Mouse (Mus musculus) lung, embryonic 16.5 days (tissue): ENCODE measurements around the gene Arid3a. TPM values are rescaled to one million over a fixed set of nuclear protein-coding genes. Genes with fewer than 3 reads are reported as not detected.
"Not testable (repeated sequence)": the region's sequence is repeated elsewhere in the genome, so short reads cannot be mapped to it uniquely, and the experiment has no call there.

Experiments used
- ATAC-seq: fragments of 200-750 bp; cut with Nextera tagmentation; 2 replicates; pipeline ENCODE4 v1.8.0; 2017; ENCODE audit warnings: low read depth, mild to moderate bottlenecking, moderate library complexity
- H3K27ac ChIP-seq: fragments of 300-500 bp; sonication (generic); 2 replicates; pipeline ENCODE4 v1.5.1; 2014; ENCODE audit warnings: mild to moderate bottlenecking, control low read depth, low read length
- H3K27me3 ChIP-seq: fragments of 300-500 bp; sonication (generic); 2 replicates; pipeline ENCODE4 v1.6.1; 2014; ENCODE audit warnings: low read depth, low read length, mixed read lengths; ENCODE audit not compliant: control insufficient read depth, insufficient read depth
- H3K36me3 ChIP-seq: fragments of 300-500 bp; sonication (generic); 2 replicates; pipeline ENCODE4 v1.6.1; 2014; ENCODE audit warnings: low read length; ENCODE audit not compliant: control insufficient read depth, insufficient read depth
- H3K4me1 ChIP-seq: fragments of 300-500 bp; sonication (generic); replicated peaks from 2 replicates; pipeline ENCODE4 v1.6.1; 2014; ENCODE audit warnings: low read length, mixed read lengths; ENCODE audit not compliant: control insufficient read depth, insufficient read depth
- H3K4me2 ChIP-seq: fragments of 300-500 bp; sonication (generic); 2 replicates; pipeline ENCODE4 v1.6.1; 2014; ENCODE audit warnings: low read depth, low read length, control low read depth
- H3K4me3 ChIP-seq: fragments of 300-500 bp; sonication (generic); 2 replicates; pipeline ENCODE4 v1.5.1; 2014; ENCODE audit warnings: mild to moderate bottlenecking, low read length, control low read depth
- H3K9ac ChIP-seq: fragments of 300-500 bp; sonication (generic); 2 replicates; pipeline ENCODE4 v1.6.1; 2014; ENCODE audit warnings: low read length, control low read depth
- H3K9me3 ChIP-seq: fragments of 300-500 bp; sonication (generic); 2 replicates; pipeline ENCODE4 v1.6.1; 2016; ENCODE audit warnings: low read length; ENCODE audit not compliant: control insufficient read depth
- WGBS: fragments of 180-500 bp; shearing (Covaris S2); extraction: QIAGEN DNeasy Blood & Tissue Kit; methylation state at CpG from one replicate; pipeline ENCODE4 v1.1.7; 2014; 5-methylcytosine and 5-hydroxymethylcytosine counted together
- polyA plus RNA-seq: library from polyadenylated mRNA; unstranded; fragments of >200 nt; fragmentation: Nextera tagmentation; extraction: Ambion mirVana; gene quantifications from 2 replicates; pipeline ENCODE4 v1.2.1, GENCODE M21; 2015

The Arid3a gene
- polyA plus RNA-seq, 1 experiment from 2014 or later, result 4.8 TPM

DNA sequence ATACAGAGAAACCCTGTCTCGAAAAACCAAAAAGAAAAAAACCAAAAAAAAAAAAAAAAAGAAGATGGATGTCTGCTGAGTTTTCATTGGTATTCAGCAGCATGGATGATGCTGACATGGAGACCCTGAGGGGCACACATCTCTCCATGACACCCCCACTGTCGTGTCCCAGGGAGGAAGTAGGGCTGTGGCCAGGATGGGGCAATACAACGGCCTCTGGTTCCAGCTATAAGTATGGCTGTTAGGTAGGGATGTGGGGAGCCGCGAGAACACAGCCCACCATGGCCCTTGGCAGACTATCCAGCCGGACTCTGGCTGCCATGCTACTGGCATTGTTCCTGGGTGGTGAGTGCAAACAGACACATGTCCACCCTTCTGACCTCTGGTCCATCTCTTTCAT lies 40.8 kb upstream of the Arid3a start, which contains the start of gene Elane:
TSS of gene Elane (plus strand) at position 194 of the 400 bp plus-strand sequence.
- Histone ChIP-seq H3K9ac (no peak within 1 kb of the TSS), H3K36me3 (no peaks in the 10 kb centered on the region), H3K4me3 (no peak within 1 kb of the TSS), H3K27ac (no peak within 1 kb of the TSS), H3K4me1 (peaks cover 10% of the 10 kb centered on the region), H3K27me3 (peaks cover 3% of the 10 kb centered on the region), H3K4me2 (no peak within 1 kb of the TSS), H3K9me3 (no peaks in the 10 kb centered on the region)
- WGBS, result 71% methylated on average over 6 of the region's 6 CpGs
- ATAC-seq, result no peak

DNA sequence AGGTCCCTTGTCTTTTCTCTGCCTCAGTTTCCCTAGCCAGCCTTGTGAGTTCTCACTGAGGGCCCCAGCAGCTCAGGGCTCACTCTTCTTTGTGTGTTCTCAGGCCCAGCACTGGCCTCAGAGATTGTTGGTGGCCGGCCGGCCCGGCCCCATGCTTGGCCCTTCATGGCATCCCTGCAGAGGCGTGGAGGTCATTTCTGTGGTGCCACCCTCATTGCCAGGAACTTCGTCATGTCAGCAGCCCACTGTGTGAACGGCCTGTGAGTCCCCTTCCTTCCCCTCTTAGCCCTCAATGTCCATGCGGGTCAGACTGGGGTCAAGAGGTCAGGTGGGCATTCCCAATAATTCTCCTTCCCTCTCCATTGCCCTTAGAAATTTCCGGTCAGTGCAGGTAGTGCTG lies 40.2 kb upstream of the Arid3a start:
- H3K4me2 ChIP-seq, result no peak overlapping the region
- H3K36me3 ChIP-seq, result no peaks in the 10 kb centered on the region
- no peak for ATAC-seq
- no peak overlapping the region for H3K9ac ChIP-seq
- no peak overlapping the region for H3K4me3 ChIP-seq
- H3K9me3 ChIP-seq, result no peaks in the 10 kb centered on the region
- H3K27me3 ChIP-seq, result peaks cover 3% of the 10 kb centered on the region
- peaks cover 10% of the 10 kb centered on the region for H3K4me1 ChIP-seq
- no peak overlapping the region for H3K27ac ChIP-seq
- WGBS, result 79% methylated on average over 8 of the region's 8 CpGs

DNA sequence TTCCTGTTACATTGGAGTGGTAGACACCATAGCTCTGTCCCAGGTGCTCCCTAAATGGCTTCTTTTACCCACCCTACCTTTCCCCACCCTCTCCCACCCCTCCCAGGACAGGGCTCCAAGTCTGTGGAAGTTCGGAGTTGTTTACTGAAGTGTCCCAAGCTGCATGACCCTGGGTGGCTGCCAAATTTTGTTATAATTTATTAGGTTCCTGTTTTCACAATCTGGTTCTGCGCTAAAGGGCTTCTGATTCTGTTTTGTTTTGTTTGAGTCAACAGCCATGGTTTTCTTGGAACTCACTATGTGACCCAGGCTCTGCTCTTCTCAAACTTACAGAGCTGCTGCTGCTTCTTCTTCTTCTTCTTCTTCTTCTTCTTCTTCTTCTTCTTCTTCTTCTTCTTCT lies 37.5 kb upstream of the Arid3a start:
- WGBS, result 21% methylated on average over 2 of the region's 2 CpGs
- H3K27ac ChIP-seq, result no peak overlapping the region

DNA sequence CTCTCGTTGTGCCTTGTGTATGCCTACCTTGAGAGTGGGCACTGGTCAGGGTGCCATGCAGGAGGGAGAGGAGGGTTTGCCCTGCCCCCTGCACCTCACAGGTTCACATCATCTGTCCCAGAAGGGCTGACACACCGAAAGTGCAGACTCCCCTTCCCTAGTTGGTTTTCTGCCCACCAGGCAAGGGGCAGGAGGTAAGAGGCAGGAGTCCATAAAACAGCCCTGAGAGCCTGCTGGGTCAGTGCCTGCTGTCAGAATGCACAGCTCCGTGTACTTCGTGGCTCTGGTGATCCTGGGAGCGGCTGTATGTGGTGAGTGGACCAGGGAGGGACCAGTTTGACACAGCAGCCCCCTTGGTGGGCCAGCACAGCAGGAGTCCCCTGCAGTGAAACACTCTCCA lies 36.2 kb upstream of the Arid3a start, which contains the start of gene Cfd:
TSS of gene Cfd (plus strand) at position 184 of the 400 bp plus-strand sequence.
- ATAC-seq, result no peak
- Histone ChIP-seq H3K27ac (no peak within 1 kb of the TSS), H3K36me3 (peaks cover 2% of the 10 kb centered on the region), H3K9ac (no peak within 1 kb of the TSS), H3K4me3 (no peak within 1 kb of the TSS), H3K27me3 (no peaks in the 10 kb centered on the region), H3K4me1 (no peaks in the 10 kb centered on the region), H3K4me2 (no peak within 1 kb of the TSS), H3K9me3 (no peaks in the 10 kb centered on the region)
- 35% methylated on average over 5 of the region's 5 CpGs for WGBS

More for the DNA sequence above, 37.5 kb upstream of the Arid3a start:
- H3K36me3 ChIP-seq, result no peaks in the 10 kb centered on the region; the same call in 1 of the 2 replicates
- H3K27me3 ChIP-seq, result no peaks in the 10 kb centered on the region
- no peak overlapping the region for H3K4me3 ChIP-seq
- H3K9me3 ChIP-seq, result no peaks in the 10 kb centered on the region
- no peak for ATAC-seq
- no peak overlapping the region for H3K9ac ChIP-seq
- H3K4me1 ChIP-seq, result peaks cover 2% of the 10 kb centered on the region; the same call in 1 of the 2 replicates
- no peak overlapping the region for H3K4me2 ChIP-seq

GRCm38 (mm10) chr10:79892451-79893118 lies 34.3 kb upstream of the Arid3a start:
- H3K4me1 ChIP-seq, H3K4me3 ChIP-seq, H3K9me3 ChIP-seq, H3K27me3 ChIP-seq, H3K9ac ChIP-seq, H3K4me2 ChIP-seq, H3K27ac ChIP-seq, H3K36me3 ChIP-seq: not testable (repeated sequence)
- WGBS, result 41% methylated on average over 22 of the region's 22 CpGs
- peak; percentile 51 for ATAC-seq

GRCm38 (mm10) chr10:79896306-79896705 lies 30.5 kb upstream of the Arid3a start:
- H3K27me3 ChIP-seq, result no peaks in the 10 kb centered on the region
- peaks cover 9% of the 10 kb centered on the region; the same call in 1 of the 2 replicates for H3K4me1 ChIP-seq
- peaks cover 16% of the 10 kb centered on the region for H3K36me3 ChIP-seq
- H3K4me3 ChIP-seq, result no peak overlapping the region
- H3K9ac ChIP-seq, result no peak overlapping the region
- no peak overlapping the region for H3K27ac ChIP-seq
- no peaks in the 10 kb centered on the region for H3K9me3 ChIP-seq
- no peak for ATAC-seq
- no peak overlapping the region for H3K4me2 ChIP-seq
- WGBS, result 85% methylated on average over 16 of the region's 16 CpGs

- no peak overlapping the region for H3K27ac ChIP-seq
- H3K4me1 ChIP-seq, result peaks cover 9% of the 10 kb centered on the region; the same call in 1 of the 2 replicates
- H3K9me3 ChIP-seq, result no peaks in the 10 kb centered on the region
- no peak overlapping the region for H3K4me2 ChIP-seq
- H3K36me3 ChIP-seq, result peaks cover 16% of the 10 kb centered on the region
- H3K9ac ChIP-seq, result no peak overlapping the region
- ATAC-seq, result peak; percentile 44
- no peaks in the 10 kb centered on the region for H3K27me3 ChIP-seq
- WGBS, result 68% methylated on average over 13 of the region's 13 CpGs
- H3K4me3 ChIP-seq, result no peak overlapping the region
Observed at GRCm38 (mm10) chr10:79896814-79897213, 30.0 kb upstream of the Arid3a start.

- Histone ChIP-seq H3K27ac (no peak overlapping the region), H3K9me3 (no peaks in the 10 kb centered on the region), H3K9ac (no peak overlapping the region), H3K4me1 (peaks cover 9% of the 10 kb centered on the region; the same call in 1 of the 2 replicates), H3K36me3 (peaks cover 20% of the 10 kb centered on the region), H3K27me3 (no peaks in the 10 kb centered on the region), H3K4me2 (no peak overlapping the region), H3K4me3 (no peak overlapping the region)
- WGBS, result 51% methylated on average over 20 of the region's 20 CpGs
- no peak for ATAC-seq
Observed at GRCm38 (mm10) chr10:79897316-79898245, 29.3 kb upstream of the Arid3a start.

DNA sequence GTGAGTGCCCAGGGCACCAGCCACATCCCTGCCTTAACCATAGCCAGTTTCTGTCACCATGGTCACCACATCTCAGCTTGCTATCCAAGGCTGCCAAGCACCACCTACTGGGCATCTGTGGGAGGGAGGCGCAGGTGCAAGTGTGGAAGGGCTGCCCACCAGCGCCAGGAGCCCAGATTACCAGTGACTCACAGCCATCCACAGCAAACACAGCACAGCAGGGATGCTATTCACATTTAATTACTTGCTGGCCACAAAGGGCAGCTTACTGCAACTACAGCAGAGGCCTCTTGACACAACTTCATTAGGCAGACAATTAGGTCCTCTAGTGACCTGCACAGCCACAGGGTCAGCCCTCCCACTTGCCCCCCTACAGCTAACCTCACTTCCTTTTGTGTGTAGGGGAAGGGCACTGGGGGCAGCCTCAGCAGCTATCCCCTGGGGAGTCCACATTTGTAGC lies 25.9 kb upstream of the Arid3a start:
- H3K9me3 ChIP-seq, result no peaks in the 10 kb centered on the region
- peaks cover 37% of the 10 kb centered on the region for H3K36me3 ChIP-seq
- H3K27ac ChIP-seq, result no peak overlapping the region
- no peak for ATAC-seq
- 84% methylated on average over 2 of the region's 2 CpGs for WGBS
- H3K4me3 ChIP-seq, result no peak overlapping the region
- no peak overlapping the region for H3K9ac ChIP-seq
- H3K4me2 ChIP-seq, result no peak overlapping the region
- peaks cover 9% of the 10 kb centered on the region; the same call in 1 of the 2 replicates for H3K4me1 ChIP-seq
- H3K27me3 ChIP-seq, result no peaks in the 10 kb centered on the region
